Mouse (Mus musculus): Measurements from ENCODE around the gene Ntn3.

The Ntn3 gene

GRCm38 (mm10) chr17:24209043-24209915 lies at the start of gene Ntn3:
TSS of gene Ntn3 (minus strand) at chr17:24209531.
- no peak for DNase-seq

- DNase-seq = no peak
Observed at GRCm38 (mm10) chr17:24258981-24259380, 49.6 kb upstream of the Ntn3 start.

- DNase-seq = no peak
Observed at GRCm38 (mm10) chr17:24252329-24252728, 43.0 kb upstream of the Ntn3 start.

GRCm38 (mm10) chr17:24251320-24252069 lies 42.2 kb upstream of the Ntn3 start, which contains the start of gene Ccnf:
TSS of gene Ccnf (minus strand) at chr17:24251484.
- peak; percentile 97 for DNase-seq

- no peak for DNase-seq
Observed at GRCm38 (mm10) chr17:24250988-24251319, 41.6 kb upstream of the Ntn3 start.

GRCm38 (mm10) chr17:24248641-24249040 lies 39.3 kb upstream of the Ntn3 start:
- peak; percentile 22 for DNase-seq

GRCm38 (mm10) chr17:24244061-24244460 lies 34.7 kb upstream of the Ntn3 start:
- DNase-seq = no peak

GRCm38 (mm10) chr17:24243311-24243969 lies 34.1 kb upstream of the Ntn3 start:
- peak; percentile 44 for DNase-seq

- DNase-seq = no peak
Observed at GRCm38 (mm10) chr17:24236921-24237320, 27.6 kb upstream of the Ntn3 start.

GRCm38 (mm10) chr17:24236479-24236878 lies 27.1 kb upstream of the Ntn3 start:
- DNase-seq = no peak

GRCm38 (mm10) chr17:24227941-24228340 lies 18.6 kb upstream of the Ntn3 start:
- no peak for DNase-seq

GRCm38 (mm10) chr17:24226721-24227120 lies 17.4 kb upstream of the Ntn3 start:
- no peak for DNase-seq

- DNase-seq = no peak
Observed at GRCm38 (mm10) chr17:24225851-24226250, 16.5 kb upstream of the Ntn3 start.

- DNase-seq = no peak
Observed at GRCm38 (mm10) chr17:24224741-24225140, 15.4 kb upstream of the Ntn3 start.

GRCm38 (mm10) chr17:24223513-24223912 lies 14.2 kb upstream of the Ntn3 start:
- no peak for DNase-seq

- no peak for DNase-seq
Observed at GRCm38 (mm10) chr17:24222653-24223052, 13.3 kb upstream of the Ntn3 start.

- peak; percentile 92 for DNase-seq
Observed at GRCm38 (mm10) chr17:24220435-24221411, 11.4 kb upstream of the Ntn3 start, which contains the start of gene Tedc2. TSS of gene Tedc2 (minus strand) at chr17:24220851.

GRCm38 (mm10) chr17:24216836-24217235 lies 7.5 kb upstream of the Ntn3 start:
- DNase-seq = no peak

GRCm38 (mm10) chr17:24213186-24213585 lies 3.9 kb upstream of the Ntn3 start:
- no peak for DNase-seq

- DNase-seq = no peak
Observed at GRCm38 (mm10) chr17:24212441-24213018, 3.2 kb upstream of the Ntn3 start.

- no peak for DNase-seq
Observed at GRCm38 (mm10) chr17:24211631-24212440, 2.5 kb upstream of the Ntn3 start.

All from thymus, postnatal 25 days (tissue).